Mouse (Mus musculus) cerebellum, adult 2 months (tissue): ENCODE results near the gene Sowaha.

ENCODE experiments used
- CTCF ChIP-seq: fragments of 200-500 bp; IDR thresholded peaks from 2 replicates; pipeline ENCODE4 v1.5.1; 2011; ENCODE audit warnings: low read depth, mild to moderate bottlenecking, control low read depth, low read length, moderate library complexity, borderline replicate concordance; ENCODE audit not compliant: insufficient read depth
- POLR2A ChIP-seq: fragments of 200-500 bp; IDR thresholded peaks from 2 replicates; pipeline ENCODE4 v1.6.1; 2011; ENCODE audit warnings: low read length, control low read depth, borderline replicate concordance; ENCODE audit not compliant: insufficient read depth

DNA sequence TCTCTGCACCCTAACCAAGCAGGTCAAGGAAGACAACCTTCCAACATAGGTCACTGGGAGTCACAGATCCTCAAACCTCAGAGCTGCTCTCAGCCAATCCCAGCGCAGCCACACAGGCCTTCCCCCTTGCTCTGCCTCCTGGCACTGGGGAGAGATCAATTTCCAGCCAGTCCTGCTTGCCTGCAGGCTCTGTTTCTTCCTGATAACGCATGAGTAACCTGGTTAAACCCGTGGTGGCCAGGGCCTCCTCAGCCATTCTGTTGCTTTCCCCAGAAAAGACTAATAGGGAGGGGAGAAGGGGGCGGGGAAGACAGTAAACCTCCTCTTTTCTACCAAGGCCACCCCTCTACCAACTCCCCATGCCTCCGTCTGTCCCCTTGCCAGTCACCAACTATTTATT, 18.3 kb downstream of the Sowaha start:
- no peak for TF ChIP-seq POLR2A
- no peak for TF ChIP-seq CTCF
